Mouse (Mus musculus) cerebellum, adult 9-10 months (tissue): ENCODE results near the gene Gm2832.
"Not testable (repeated sequence)": the region's sequence is repeated elsewhere in the genome, so short reads cannot be mapped to it uniquely, and the experiment has no call there.

Experiments used
- DNase-seq: peaks from one replicate; pipeline ENCODE4 v3.0.0; 2022

Gene Gm2832

DNA sequence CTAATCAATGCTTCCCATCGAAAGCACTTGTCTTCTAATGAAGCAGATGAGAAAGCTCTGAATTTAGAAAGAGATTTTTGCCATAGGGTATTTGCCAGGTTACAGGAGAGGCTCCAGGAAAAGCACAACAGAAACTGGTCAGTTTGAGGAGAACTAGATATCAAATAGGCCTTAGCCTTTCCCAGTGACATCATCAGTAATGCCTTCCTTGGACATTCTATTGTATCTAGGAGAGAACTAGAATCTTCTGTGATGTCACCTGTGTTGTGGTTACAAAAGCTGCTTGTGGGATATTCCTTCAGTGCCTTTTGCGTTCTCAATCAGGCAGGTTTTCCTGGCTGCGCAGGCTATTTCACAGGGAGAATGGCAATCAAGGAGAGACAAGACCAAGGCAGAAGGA, at the start of gene Gm2832:
Gm2832 (plus strand) TSS at position 301 of the 400 bp plus-strand sequence.
- not testable (repeated sequence) for DNase-seq

DNA sequence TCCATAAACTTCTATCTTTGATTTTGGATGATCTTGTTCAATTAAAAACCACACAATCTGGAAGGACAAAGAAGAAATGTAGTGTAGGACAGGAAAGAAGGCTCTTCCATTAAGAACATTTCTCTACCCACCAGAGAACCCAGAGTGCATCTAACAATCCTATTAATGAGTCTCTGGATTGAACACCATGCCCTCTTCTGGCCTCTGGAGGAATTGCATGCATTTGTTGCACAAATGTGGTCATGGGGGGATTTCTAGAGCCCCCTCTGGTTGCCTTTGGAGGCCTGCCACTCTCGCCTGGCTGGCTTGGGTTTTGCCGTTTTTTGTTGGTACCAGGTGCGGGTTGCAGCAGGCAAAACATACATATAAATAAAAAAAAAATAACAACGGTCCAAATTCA, 15.3 kb upstream of the Gm2832 start:
- not testable (repeated sequence) for DNase-seq

DNA sequence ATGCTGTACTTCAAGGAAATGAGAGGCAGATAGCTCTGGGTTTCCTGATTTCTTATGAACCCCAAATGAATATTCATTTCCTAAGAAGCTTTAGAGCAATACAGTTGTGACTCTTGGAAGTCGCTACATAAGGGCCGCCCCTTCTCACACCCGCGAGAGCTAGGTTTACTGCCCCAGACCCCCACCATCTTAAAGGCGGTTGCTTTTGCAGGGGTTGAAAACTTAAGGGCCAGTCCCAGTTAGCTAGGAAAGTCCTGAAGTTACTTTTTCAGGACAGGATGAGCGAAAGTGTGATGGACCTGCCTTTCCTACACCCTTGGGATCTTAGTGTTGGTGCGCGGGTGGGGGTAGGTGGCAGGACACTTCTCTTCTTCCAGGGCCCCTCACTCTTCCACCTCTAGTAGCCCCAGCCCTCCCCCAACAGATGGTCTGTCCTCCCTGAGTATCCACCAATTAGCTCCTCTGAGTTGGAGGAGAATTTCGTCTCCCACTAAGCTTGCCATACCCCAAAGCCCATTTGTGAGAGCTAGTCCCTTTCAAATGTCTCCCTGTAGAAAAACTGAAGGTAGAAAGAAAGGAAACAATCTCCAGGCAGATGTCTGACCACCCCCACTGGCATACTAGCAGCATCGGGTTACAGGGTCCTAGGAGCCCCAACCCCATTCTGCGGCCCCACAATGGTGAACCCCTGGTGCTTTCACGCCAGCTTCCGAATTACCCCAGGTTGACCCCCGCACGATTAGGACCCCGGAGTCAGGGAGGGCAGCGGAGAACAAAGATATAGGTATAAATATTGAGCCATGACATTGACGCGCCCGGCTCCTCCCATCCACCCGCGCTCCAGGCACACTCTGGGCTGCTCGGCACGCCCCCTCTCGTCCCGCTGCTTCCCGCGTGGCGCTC, 14.5 kb upstream of the Gm2832 start:
- DNase-seq = not testable (repeated sequence)

DNA sequence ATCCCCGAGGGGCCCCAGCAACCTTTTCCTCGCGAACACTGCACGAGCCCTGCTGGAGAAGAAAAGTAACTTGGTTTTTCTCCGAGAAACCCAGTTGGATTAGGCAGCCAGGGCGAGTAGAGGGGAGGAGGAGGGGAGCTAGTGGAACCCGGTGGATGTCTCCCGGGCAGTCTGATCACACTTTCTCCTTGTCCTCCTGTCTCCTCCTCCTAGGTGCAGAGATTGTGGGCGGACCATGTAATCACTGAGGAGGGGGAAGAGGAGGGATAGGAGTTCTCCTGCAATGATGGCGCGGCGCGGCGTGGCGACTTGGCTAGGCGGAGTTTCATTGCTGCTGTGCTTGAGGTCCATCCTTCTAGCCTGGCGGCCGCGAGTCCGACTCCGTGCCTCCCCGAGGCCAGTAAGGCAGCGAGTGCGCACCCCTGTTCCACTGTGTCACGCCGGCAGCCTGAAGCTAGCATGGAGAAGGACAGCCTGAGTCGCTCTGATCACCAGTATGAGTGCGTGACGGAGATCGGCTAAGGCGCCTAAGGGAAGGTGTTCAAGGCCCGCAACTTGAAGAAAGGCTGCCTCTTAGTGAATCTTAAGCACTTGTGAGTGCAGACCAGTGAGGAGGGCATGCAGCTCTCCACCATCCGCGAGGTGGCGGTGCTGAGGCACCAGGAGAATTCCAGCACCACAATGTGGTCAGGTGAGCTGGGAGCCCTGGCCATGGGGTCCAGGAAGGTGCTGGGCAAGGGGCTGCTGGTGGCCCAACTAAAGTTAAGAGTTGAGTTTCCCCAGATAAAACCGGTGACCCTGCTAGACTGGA, 13.6 kb upstream of the Gm2832 start:
- DNase-seq = not testable (repeated sequence)

DNA sequence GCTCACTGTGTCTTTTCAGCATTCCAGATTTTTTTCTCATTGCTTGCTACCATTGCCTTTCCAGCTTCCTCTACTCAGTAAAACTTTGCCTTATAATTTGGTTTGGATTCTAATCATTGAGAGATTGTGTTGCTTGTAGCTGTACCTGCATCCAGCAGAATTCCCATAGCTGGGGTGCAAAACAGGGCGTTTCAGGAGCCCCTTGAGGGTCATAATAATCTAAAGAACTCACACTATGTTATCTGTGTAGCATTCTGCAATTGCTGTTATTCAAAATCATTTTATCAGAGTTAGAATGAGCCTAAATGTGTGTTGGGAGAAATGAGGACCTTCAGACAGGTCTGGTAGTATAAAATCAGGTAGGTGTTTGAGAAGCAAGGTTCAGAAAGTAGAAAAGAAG, 7.4 kb downstream of the Gm2832 start:
- DNase-seq = not testable (repeated sequence)
